Mouse (Mus musculus) ovary, postnatal 14 days (tissue): ENCODE results near the gene Nmnat2.
"Not testable (repeated sequence)": the region's sequence is repeated elsewhere in the genome, so short reads cannot be mapped to it uniquely, and the experiment has no call there.

Experiments used
- DNase-seq: peaks from one replicate; pipeline ENCODE4 v3.0.0; 2022; ENCODE audit warnings: low spot score

Nmnat2 gene

GRCm38 (mm10) chr1:153058290-153058689 lies 103.5 kb downstream of the Nmnat2 start:
- DNase-seq, result no peak

DNA sequence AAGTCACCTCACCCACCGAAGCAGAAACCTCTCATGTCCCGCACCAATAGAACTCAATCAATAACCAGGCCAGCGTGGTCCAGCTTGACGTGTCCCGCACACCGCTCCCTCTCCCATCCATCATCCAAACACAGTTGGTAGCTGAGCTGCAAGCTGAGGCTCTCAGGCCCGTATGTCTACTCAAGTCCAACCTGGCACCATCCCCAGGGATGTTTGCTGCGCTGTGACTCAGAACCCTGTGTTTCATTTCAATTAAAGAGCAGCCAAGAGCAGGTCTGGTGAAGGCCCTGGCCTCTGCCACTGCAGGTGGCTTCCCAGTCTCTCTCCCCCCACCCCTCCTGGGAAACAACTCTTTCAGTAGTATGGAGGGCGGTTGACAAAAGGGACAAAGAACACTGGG lies 104.8 kb downstream of the Nmnat2 start:
- DNase-seq, result no peak

GRCm38 (mm10) chr1:153062547-153062946 lies 107.8 kb downstream of the Nmnat2 start:
- DNase-seq, result no peak

- no peak for DNase-seq
Measured at GRCm38 (mm10) chr1:153064784-153065390, 110.1 kb downstream of the Nmnat2 start.

GRCm38 (mm10) chr1:153065473-153066386 lies 110.9 kb downstream of the Nmnat2 start:
- peak; percentile 41 for DNase-seq

- no peak for DNase-seq
Measured at GRCm38 (mm10) chr1:153066387-153066781, 111.6 kb downstream of the Nmnat2 start.

GRCm38 (mm10) chr1:153071563-153071962 lies 116.8 kb downstream of the Nmnat2 start:
- no peak for DNase-seq

DNA sequence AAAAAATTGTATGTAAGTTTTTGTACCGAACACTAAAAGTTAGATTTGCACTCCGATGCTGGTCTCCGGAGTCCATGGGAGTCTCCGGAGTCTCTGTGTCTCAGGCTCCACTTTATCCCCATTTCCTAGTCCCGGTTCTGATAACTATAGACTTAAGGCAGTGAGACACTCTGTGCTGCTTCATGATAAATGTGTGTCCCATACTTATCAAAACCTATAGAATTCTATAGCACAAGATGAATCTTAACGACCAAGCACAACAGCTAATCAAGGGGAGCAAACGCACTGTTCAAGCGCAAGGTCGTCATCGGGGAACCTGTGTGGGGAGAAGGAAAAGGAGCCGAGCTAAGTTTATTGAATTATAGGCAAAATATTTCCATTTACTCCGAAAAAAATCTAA lies 117.2 kb downstream of the Nmnat2 start:
- DNase-seq, result no peak

DNA sequence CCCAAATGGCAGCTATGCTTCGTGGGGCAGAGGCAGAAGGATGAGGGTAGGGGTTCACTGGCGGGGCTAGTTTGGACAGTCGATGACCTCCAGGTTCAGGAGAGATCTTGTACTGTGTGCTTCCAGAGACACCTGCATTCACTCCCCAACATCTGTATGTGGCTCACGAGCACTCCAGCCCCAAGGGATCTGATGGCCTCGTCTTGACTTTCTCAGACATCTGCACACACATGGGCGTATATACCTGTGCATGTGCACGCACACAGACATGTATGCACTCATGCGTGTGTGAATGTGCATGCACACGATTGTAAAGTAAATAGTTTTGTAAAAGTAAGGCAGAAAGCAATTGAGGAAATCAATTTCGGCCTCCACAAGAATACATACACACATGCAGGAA lies 117.9 kb downstream of the Nmnat2 start:
- DNase-seq, result no peak

DNA sequence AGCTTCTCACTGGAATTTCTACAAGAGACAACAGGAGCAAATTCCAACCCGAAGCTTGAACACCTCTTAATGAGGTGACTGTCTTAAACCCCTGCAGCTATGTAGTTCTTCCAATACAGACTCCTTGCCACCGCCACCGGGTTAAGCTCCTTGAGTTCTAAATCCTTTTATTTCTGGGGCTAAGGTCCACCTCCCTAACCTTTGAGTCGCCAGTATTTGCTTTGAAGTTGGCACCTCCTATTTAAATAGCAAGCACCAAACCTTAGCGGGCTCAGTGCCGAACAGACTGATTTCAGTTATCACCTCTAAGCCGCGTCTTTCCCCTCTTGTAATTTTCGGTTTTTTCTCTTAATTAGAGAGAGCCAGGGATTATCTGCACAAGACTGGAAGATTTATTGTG lies 118.6 kb downstream of the Nmnat2 start:
- no peak for DNase-seq

- DNase-seq, result no peak
Measured at GRCm38 (mm10) chr1:153075087-153075736, 120.4 kb downstream of the Nmnat2 start.

DNA sequence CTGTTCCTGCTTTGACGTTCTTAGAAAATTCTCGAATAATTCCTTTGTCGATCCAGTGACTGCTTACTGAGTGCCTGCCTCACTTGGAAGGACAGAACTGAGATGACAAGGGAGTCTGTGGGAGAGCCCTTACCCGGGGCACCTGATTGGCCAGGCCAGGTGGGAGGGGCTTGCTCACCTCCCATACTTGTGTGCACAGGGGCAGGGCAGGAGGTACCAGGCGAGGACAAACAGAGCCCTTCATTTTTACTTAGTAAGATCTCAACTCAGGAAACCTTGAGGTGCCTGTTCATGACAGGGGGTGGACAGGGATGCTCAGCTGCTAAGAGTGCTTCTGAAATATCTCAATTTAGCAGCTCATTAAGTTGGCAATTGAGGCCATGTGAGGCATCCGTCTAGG lies 121.2 kb downstream of the Nmnat2 start:
- DNase-seq, result no peak

DNA sequence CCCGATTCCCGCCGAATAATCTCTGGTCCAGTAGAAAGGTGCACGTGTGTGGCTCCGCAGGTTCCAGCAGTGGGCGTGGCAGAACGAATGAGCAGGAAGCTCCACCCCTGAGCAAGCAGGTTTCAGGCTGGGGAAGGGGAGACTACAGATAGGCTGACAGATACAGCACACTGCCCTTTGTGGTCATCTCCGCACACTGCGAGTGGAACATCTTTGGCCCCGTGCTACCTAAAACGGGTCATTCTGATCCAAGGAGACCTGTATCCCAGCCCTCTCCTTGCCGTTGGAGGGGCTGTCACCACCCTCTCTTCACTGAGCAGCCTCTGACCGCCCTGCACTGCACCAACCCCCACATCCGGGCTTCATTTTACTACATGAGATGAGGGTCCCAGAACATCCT lies 128.4 kb downstream of the Nmnat2 start:
- DNase-seq, result not testable (repeated sequence)

DNA sequence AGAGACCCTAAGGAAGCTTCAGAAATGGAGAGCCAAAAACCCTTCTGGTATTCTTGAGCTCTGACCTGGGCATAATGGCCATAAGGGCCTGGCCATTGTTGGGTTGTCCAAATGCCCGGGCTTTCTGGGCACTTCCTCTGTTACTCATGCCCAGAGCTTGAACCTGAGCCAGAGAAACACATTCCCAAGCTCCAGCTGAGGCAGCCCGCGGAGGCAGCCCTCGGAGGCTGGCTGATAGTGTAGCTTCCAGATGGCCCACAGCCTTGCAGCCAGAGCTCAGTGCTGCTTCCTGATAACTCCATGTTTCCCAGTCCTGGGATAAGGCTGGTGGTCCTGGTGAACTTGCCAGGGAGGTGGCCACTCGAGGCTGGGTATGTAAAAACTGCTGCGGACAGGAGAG lies 129.4 kb downstream of the Nmnat2 start:
- DNase-seq, result no peak

DNA sequence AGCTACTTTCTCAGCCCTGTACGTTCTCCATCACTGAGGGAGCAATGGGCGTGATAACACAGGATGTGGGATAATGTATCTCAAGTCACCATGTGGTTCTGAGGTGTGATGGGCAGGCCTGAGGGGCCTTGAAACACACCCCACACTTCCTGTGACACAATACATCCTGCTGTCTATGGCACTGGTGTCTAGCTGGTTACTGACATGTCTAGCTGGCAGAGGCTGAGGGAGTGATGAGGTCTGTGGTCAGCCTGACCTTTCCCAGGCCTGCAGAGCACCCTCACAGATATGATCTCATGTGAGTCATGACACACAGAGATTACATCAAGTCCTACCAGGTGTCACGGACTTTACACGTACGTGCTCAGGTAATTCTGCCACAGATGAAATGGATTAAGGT lies 130.4 kb downstream of the Nmnat2 start:
- no peak for DNase-seq

DNA sequence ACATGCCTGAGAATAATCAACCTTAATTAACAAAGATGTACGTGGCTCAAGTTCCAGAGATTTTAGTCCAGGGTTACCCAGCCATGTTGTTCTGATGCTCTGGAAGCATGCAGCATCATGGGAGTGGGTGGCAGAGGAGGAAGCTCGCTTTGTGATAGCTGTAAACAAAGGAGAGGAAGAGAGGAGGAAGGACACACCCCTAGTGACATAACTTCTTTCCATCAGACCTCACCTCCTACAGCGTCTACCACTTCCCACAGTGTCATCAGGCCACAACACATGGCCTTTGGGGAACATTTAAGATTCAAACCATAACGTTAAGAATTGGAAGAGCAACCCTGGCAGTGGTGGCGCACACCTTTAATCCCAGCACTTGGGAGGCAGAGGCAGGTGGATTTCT lies 133.0 kb downstream of the Nmnat2 start:
- no peak for DNase-seq

GRCm38 (mm10) chr1:153090081-153090480 lies 135.3 kb downstream of the Nmnat2 start:
- no peak for DNase-seq

DNA sequence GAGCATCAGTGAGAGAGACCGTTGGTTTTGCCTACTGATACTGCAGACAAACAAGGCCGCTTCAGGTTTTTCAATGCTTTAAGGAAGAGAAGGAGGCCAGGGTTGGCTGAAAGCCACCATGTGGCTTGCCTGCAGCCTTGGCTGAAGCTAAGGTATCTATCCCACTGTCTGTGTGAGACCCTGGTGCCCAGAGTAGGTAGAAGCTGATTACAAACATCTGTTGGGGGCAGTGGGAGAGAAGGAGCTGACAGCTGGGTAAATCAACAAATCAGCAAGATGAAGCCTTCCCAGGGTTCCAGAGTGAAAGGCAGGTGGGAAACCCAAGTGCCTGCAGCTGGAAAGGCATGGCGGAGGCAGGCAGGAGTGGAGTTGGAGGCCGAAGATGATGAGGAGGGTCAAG lies 136.0 kb downstream of the Nmnat2 start:
- no peak for DNase-seq

DNA sequence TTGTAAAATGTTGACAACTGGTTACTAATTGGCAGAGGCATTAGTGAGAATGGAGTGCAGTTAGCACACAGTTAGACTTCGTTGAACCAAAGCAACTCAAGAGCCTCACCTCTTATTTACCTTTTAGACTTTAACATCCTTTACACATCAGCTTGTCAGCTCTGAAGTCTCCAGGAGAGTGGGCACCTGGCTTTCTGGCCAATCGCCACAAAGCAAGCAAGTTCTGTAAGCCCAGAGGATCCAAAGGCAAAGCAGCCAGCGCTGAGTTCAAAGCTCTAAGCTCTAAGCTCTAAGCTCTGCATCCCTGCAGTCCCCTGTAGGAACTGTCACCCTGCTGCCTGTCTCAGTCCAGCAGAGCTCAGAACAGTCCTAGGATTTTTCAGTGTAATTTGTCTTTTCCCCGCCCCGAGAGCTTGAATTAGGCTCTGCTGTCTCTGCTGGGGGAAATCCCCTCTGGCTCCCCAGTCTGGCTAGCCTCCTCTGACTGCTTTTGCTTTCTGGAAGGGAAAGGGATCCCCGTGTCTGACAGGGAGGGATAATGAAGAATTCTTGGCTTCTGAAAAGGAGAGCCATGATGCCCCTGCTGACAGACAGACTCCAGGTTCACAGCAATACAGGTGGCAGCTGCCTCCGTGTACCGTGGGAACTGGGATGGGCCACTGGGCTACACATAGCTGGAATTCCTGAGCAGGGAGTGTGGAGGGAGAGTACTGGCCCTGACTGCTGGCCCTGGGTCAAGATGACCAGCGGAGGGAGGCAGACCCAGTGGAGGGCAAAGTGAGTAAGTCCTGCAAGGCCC lies 136.8 kb downstream of the Nmnat2 start:
- DNase-seq, result peak; percentile 45

DNA sequence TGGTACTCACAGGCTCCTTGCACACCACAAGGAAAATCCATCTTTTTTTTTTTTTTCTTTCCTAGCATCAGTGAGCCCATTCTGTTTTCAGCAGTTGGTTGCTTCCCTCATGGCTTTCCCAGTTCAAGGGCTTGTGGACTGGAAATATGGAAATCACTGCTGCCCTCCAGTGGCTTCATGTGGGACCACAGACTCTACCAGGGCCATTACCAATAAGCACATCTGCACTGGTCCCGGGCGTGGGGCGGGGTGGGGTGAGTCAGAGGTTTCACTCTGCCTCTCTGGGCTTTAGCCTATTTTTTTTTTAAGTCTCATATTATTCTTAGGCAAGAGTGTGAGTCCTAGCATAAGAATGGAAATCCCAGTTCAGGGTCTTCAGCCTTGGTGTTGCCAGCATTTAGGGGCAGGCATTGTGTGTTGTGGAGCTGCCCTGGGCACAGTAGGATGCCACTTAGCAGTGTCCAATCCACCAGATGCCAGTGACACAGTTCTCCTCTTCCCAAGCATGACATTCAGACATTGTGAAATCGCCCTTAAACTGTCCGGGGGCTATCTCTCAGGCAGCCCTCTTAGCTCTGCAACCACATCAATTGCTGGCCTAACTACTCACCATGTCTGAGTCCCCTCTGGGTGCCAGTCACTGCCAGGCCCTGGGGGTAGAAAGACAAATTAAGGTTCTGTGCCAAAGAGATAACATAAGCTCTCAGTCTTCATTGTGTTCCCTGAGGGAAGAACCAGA lies 137.6 kb downstream of the Nmnat2 start:
- DNase-seq, result peak; percentile 66

DNA sequence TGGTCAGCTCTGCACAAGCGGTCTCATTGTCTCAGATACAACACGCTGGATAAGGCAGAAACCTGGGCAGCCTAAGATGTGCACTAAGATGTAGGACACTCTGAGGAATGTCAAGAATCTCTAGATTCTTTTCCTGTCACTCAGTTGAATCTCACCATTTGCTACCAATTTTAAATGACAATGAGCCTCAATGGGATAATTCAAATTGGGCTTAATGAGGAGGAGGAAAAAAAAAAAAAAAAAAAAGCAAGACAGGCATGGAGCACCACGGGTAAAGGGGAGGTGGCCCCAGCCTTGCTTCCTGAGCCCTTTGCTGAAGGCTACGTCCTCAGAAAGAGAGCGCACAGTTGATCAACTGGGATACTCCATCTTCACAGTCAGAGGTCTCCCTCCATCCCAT lies 138.4 kb downstream of the Nmnat2 start:
- no peak for DNase-seq

GRCm38 (mm10) chr1:153093581-153093980 lies 138.8 kb downstream of the Nmnat2 start:
- DNase-seq, result no peak
